Mouse (Mus musculus) midbrain, embryonic 13.5 days (tissue): ENCODE data around the gene Gas7. TPM values are rescaled to one million over a fixed set of nuclear protein-coding genes. Genes with fewer than 3 reads are reported as not detected.

ENCODE experiments used
- ATAC-seq: fragments of 200-750 bp; cut with Nextera tagmentation; 2 replicates; pipeline ENCODE4 v1.8.0; 2017; ENCODE audit warnings: mild to moderate bottlenecking, moderate TSS enrichment, moderate library complexity
- H3K27ac ChIP-seq: fragments of 300-500 bp; sonication (generic); 2 replicates; pipeline ENCODE4 v1.5.1; 2015; ENCODE audit warnings: inconsistent platforms, mild to moderate bottlenecking, moderate library complexity
- H3K27me3 ChIP-seq: fragments of 300-500 bp; sonication (generic); 2 replicates; pipeline ENCODE4 v1.6.1; 2015; ENCODE audit warnings: mild to moderate bottlenecking, inconsistent platforms
- H3K36me3 ChIP-seq: fragments of 300-500 bp; sonication (generic); 2 replicates; pipeline ENCODE4 v1.6.1; 2015; ENCODE audit warnings: mild to moderate bottlenecking, inconsistent platforms
- H3K4me1 ChIP-seq: fragments of 300-500 bp; sonication (generic); replicated peaks from 2 replicates; pipeline ENCODE4 v1.6.1; 2015; ENCODE audit warnings: inconsistent platforms
- H3K4me2 ChIP-seq: fragments of 300-500 bp; sonication (generic); replicated peaks from 2 replicates; pipeline ENCODE4 v1.6.1; 2015; ENCODE audit warnings: moderate library complexity, mild to moderate bottlenecking, inconsistent platforms
- H3K4me3 ChIP-seq: fragments of 300-500 bp; sonication (generic); replicated peaks from 2 replicates; pipeline ENCODE4 v1.5.1; 2015; ENCODE audit warnings: mild to moderate bottlenecking, inconsistent platforms
- H3K9ac ChIP-seq: fragments of 300-500 bp; sonication (generic); replicated peaks from 2 replicates; pipeline ENCODE4 v1.6.1; 2015; ENCODE audit warnings: mild to moderate bottlenecking, inconsistent platforms
- H3K9me3 ChIP-seq: fragments of 300-500 bp; sonication (generic); 2 replicates; pipeline ENCODE4 v1.6.1; 2016; ENCODE audit warnings: mild to moderate bottlenecking, inconsistent platforms
- WGBS: fragments of 180-500 bp; shearing (Covaris S2); methylation state at CpG from one replicate; pipeline ENCODE4 v1.1.7; 2015; 5-methylcytosine and 5-hydroxymethylcytosine counted together
- polyA plus RNA-seq: library from polyadenylated mRNA; unstranded; fragments of >200 nt; fragmentation: Nextera tagmentation; extraction: Ambion mirVana; gene quantifications from 2 replicates; pipeline ENCODE4 v1.2.1, GENCODE M21; 2015

The Gas7 gene
- polyA plus RNA-seq, 1 experiment from 2014 or later: 11.9 TPM

DNA sequence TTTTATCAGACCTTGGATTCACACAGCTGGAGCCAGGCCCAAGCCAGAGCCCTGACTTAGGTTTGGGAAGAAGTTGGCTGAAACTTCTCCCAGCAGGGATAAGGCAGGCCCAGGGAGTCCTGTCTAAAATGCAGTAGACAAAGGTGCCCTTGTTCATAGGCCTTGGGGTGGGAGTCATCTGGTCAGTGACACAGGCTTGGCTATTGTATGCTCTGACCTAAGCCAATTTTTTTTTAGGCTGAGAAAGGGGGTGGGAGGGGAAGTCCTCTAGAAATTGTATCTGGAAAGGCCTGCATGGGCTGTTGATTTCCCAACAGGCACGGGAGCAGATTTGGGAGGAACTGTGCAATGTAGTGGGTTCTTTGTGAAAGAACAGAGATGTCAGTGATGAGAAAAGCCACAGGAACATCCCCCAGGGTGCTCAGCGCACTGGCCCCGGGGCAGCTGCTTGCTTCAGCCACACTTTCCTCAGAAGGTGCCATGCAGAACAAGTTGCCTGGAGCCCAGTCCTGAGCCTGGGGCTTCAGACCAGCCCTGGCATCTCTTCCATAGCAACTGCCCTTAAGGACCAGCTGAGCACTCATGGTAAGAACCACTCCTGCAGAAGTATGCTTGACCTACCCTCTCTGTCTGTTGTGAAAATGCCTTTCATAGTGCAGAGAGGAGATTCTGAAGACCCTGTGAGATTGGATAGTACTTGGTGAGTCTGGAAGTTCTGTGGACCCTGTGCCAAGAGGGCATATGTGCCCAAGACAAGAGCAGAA, 131.2 kb downstream of the Gas7 start:
- Histone ChIP-seq H3K4me2 (no peak overlapping the region), H3K9ac (no peak overlapping the region), H3K9me3 (no peaks in the 10 kb centered on the region), H3K27me3 (no peaks in the 10 kb centered on the region), H3K27ac (no peak overlapping the region), H3K4me1 (peaks cover 13% of the 10 kb centered on the region; the same call in 1 of the 2 replicates), H3K36me3 (no peaks in the 10 kb centered on the region), H3K4me3 (no peak overlapping the region)
- 53% methylated on average over 3 of the region's 3 CpGs for WGBS
- ATAC-seq: no peak

DNA sequence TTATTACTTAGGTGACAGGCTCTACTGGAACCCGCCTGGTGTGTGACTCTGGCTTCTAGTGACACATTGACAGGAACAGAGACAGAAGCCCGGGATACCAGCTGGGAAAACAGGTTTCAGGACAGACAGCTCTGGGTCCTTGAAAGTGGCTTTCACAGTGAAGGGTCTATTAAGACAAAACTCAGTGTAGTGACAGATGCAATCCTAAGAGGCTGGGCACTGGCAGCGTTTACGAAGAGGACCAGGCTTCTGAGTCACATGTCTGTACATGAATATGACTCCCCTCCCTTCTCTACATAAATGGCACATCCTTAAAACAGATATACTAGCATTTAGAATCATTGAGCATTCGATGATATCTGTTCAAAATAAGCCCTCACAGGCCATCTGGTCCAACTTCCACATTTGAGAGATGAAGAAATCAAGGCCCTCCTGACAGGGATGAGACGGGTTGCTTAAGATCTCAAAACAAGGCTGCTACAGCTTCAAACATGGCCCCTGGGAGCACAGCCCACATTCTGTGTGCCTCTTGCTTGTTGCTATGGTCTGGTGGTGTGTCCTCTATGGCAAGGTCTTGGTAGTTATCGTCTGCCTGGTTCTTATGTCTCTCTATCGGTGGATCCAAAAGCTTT, 133.1 kb downstream of the Gas7 start:
- H3K4me1 ChIP-seq: peaks cover 13% of the 10 kb centered on the region; the same call in 1 of the 2 replicates
- ATAC-seq: no peak
- H3K27me3 ChIP-seq: no peaks in the 10 kb centered on the region
- no peaks in the 10 kb centered on the region for H3K9me3 ChIP-seq
- H3K4me2 ChIP-seq: no peak overlapping the region
- peak overlapping the region; percentile 9; the same call in 1 of the 2 replicates for H3K27ac ChIP-seq
- no peak overlapping the region for H3K4me3 ChIP-seq
- no peaks in the 10 kb centered on the region for H3K36me3 ChIP-seq
- 83% methylated on average over 8 of the region's 8 CpGs for WGBS
- no peak overlapping the region for H3K9ac ChIP-seq

DNA sequence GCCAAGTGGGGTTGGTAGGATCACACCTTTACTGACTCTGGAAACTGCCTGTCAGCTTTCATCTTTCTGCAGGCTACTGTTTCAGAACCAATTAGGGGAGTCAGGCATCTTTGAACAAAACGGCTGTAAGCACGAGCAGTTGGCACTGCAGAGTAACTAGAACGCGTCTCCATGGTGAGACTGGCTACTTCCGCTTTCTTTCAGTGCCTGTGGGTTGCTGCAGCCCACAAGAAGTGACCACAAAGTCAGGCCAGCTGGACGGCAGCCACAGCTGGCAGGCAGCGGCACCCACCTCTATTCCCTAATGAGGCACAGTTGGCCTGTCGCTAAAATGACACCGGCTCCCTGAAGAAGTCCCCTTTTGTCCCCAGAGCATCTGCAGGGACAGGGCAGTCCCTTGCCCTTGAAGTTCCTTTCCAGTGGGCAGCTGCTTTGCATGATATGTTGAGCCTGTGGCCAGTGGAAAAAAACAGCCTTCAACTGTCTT, 133.6 kb downstream of the Gas7 start:
- Histone ChIP-seq H3K4me2 (no peak overlapping the region), H3K27ac (peak overlapping the region; percentile 9; the same call in 1 of the 2 replicates)

GRCm38 (mm10) chr11:67596233-67596632, 141.0 kb downstream of the Gas7 start:
- Histone ChIP-seq H3K4me3 (no peak overlapping the region), H3K4me2 (no peak overlapping the region), H3K4me1 (peaks cover 8% of the 10 kb centered on the region), H3K27ac (no peak overlapping the region), H3K36me3 (no peaks in the 10 kb centered on the region), H3K9me3 (no peaks in the 10 kb centered on the region), H3K9ac (no peak overlapping the region), H3K27me3 (no peaks in the 10 kb centered on the region)
- 45% methylated on average over 6 of the region's 6 CpGs for WGBS
- ATAC-seq: peak; percentile 75

More for the DNA sequence above, 133.6 kb downstream of the Gas7 start:
- 59% methylated on average over 9 of the region's 9 CpGs for WGBS
- Histone ChIP-seq H3K36me3 (no peaks in the 10 kb centered on the region), H3K9ac (no peak overlapping the region), H3K4me1 (peaks cover 13% of the 10 kb centered on the region; the same call in 1 of the 2 replicates), H3K27me3 (no peaks in the 10 kb centered on the region), H3K4me3 (no peak overlapping the region), H3K9me3 (no peaks in the 10 kb centered on the region)
- ATAC-seq: no peak

GRCm38 (mm10) chr11:67596856-67597255, 141.6 kb downstream of the Gas7 start:
- Histone ChIP-seq H3K27ac (no peak overlapping the region), H3K4me1 (peaks cover 9% of the 10 kb centered on the region), H3K9ac (no peak overlapping the region), H3K4me2 (no peak overlapping the region), H3K9me3 (no peaks in the 10 kb centered on the region), H3K36me3 (no peaks in the 10 kb centered on the region), H3K4me3 (no peak overlapping the region), H3K27me3 (no peaks in the 10 kb centered on the region)
- ATAC-seq: no peak
- WGBS: 82% methylated on average over 6 of the region's 6 CpGs

- Histone ChIP-seq H3K9me3 (no peaks in the 10 kb centered on the region), H3K4me2 (no peak overlapping the region), H3K4me1 (peaks cover 13% of the 10 kb centered on the region), H3K36me3 (no peaks in the 10 kb centered on the region), H3K9ac (no peak overlapping the region), H3K27ac (no peak overlapping the region), H3K27me3 (no peaks in the 10 kb centered on the region), H3K4me3 (no peak overlapping the region)
- ATAC-seq: no peak
- WGBS: 92% methylated on average over 7 of the region's 7 CpGs
These were observed 142.2 kb downstream of the Gas7 start for GRCm38 (mm10) chr11:67597388-67597787.

GRCm38 (mm10) chr11:67599141-67599540, 143.9 kb downstream of the Gas7 start:
- Histone ChIP-seq H3K36me3 (no peaks in the 10 kb centered on the region), H3K27me3 (no peaks in the 10 kb centered on the region), H3K9me3 (no peaks in the 10 kb centered on the region), H3K4me3 (no peak overlapping the region), H3K4me2 (no peak overlapping the region), H3K27ac (no peak overlapping the region), H3K9ac (no peak overlapping the region), H3K4me1 (peaks cover 26% of the 10 kb centered on the region)
- 63% methylated on average over 1 of the region's 1 CpGs for WGBS
- no peak for ATAC-seq

- Histone ChIP-seq H3K4me3 (no peak overlapping the region), H3K27me3 (no peaks in the 10 kb centered on the region), H3K36me3 (no peaks in the 10 kb centered on the region), H3K4me1 (peaks cover 26% of the 10 kb centered on the region), H3K4me2 (no peak overlapping the region), H3K27ac (no peak overlapping the region), H3K9me3 (no peaks in the 10 kb centered on the region), H3K9ac (no peak overlapping the region)
- 84% methylated on average over 8 of the region's 8 CpGs for WGBS
- ATAC-seq: no peak
These were observed 145.6 kb downstream of the Gas7 start for GRCm38 (mm10) chr11:67600710-67601430.

GRCm38 (mm10) chr11:67602711-67603369, 147.6 kb downstream of the Gas7 start:
- Histone ChIP-seq H3K27me3 (no peaks in the 10 kb centered on the region), H3K4me3 (no peak overlapping the region), H3K27ac (peak overlapping the region; percentile 74), H3K9ac (no peak overlapping the region), H3K36me3 (no peaks in the 10 kb centered on the region), H3K9me3 (no peaks in the 10 kb centered on the region), H3K4me2 (no peak overlapping the region), H3K4me1 (peaks cover 18% of the 10 kb centered on the region)
- WGBS: 35% methylated on average over 12 of the region's 12 CpGs
- peak; percentile 82 for ATAC-seq

DNA sequence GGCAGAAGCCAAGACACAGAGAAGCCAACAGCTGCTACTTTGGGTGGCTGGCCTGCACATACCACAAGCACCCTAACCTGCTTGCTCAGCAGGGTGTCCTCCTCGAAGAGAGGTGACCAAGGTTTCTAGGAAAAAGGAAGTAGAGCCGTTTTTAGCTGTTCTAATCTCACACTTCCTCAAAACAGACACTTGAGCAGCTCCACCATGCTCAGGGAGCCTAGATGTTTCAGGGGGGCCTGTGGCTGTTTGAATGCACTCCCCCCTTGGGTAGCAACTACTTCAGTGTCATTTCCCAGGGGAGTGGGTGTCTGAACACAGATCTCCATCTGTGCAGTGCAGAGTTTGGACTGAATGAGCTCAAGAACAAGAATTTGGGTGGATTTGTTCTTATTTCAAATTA, 149.2 kb downstream of the Gas7 start:
- Histone ChIP-seq H3K27ac (no peak overlapping the region), H3K9ac (no peak overlapping the region), H3K36me3 (no peaks in the 10 kb centered on the region), H3K4me2 (no peak overlapping the region), H3K27me3 (no peaks in the 10 kb centered on the region), H3K9me3 (no peaks in the 10 kb centered on the region), H3K4me1 (peaks cover 18% of the 10 kb centered on the region), H3K4me3 (no peak overlapping the region)
- no peak for ATAC-seq
- 72% methylated on average over 2 of the region's 2 CpGs for WGBS

GRCm38 (mm10) chr11:67608114-67608683, 153.0 kb downstream of the Gas7 start:
- Histone ChIP-seq H3K4me2 (no peak overlapping the region), H3K9ac (no peak overlapping the region), H3K27me3 (no peaks in the 10 kb centered on the region), H3K4me3 (no peak overlapping the region), H3K27ac (no peak overlapping the region), H3K9me3 (no peaks in the 10 kb centered on the region), H3K36me3 (no peaks in the 10 kb centered on the region), H3K4me1 (peaks cover 5% of the 10 kb centered on the region)
- 84% methylated on average over 10 of the region's 10 CpGs for WGBS
- ATAC-seq: no peak
